Mouse (Mus musculus) limb, embryonic 10.5 days (tissue): ENCODE data around the gene Ptpro. TPM values are rescaled to one million over a fixed set of nuclear protein-coding genes. Genes with fewer than 3 reads are reported as not detected.

Experiments
- DNase-seq: peaks from one replicate; pipeline ENCODE4 v3.0.0-alpha.2; 2017; ENCODE audit warnings: low spot score
- H3K27ac ChIP-seq: fragments of 300-500 bp; sonication (generic); 2 replicates; pipeline ENCODE4 v1.5.1; 2016; ENCODE audit warnings: mild to moderate bottlenecking
- H3K27me3 ChIP-seq: fragments of 300-500 bp; sonication (generic); 2 replicates; pipeline ENCODE4 v1.6.1; 2016; ENCODE audit warnings: low read depth, mild to moderate bottlenecking; ENCODE audit not compliant: poor library complexity, severe bottlenecking
- H3K36me3 ChIP-seq: fragments of 300-500 bp; sonication (generic); 2 replicates; pipeline ENCODE4 v1.6.1; 2016; ENCODE audit warnings: mild to moderate bottlenecking, moderate library complexity
- H3K4me1 ChIP-seq: fragments of 300-500 bp; sonication (generic); 2 replicates; pipeline ENCODE4 v1.6.1; 2016
- H3K4me3 ChIP-seq: fragments of 300-500 bp; sonication (generic); 2 replicates; pipeline ENCODE4 v1.5.1; 2016; ENCODE audit warnings: mild to moderate bottlenecking, moderate library complexity
- H3K9me3 ChIP-seq: fragments of 300-500 bp; sonication (generic); replicated peaks from 2 replicates; pipeline ENCODE4 v1.6.1; 2016; ENCODE audit warnings: mild to moderate bottlenecking
- WGBS: fragments of 180-500 bp; shearing (Covaris S2); methylation state at CpG from one replicate; pipeline ENCODE4 v1.1.7; 2016; 5-methylcytosine and 5-hydroxymethylcytosine counted together
- polyA plus RNA-seq: library from polyadenylated mRNA; unstranded; fragments of >200 nt; fragmentation: Nextera tagmentation; extraction: Ambion mirVana; gene quantifications from 2 replicates; pipeline ENCODE4 v1.2.1, GENCODE M21; 2016

The Ptpro gene
- polyA plus RNA-seq, 1 experiment from 2014 or later, result 0.10 TPM

DNA sequence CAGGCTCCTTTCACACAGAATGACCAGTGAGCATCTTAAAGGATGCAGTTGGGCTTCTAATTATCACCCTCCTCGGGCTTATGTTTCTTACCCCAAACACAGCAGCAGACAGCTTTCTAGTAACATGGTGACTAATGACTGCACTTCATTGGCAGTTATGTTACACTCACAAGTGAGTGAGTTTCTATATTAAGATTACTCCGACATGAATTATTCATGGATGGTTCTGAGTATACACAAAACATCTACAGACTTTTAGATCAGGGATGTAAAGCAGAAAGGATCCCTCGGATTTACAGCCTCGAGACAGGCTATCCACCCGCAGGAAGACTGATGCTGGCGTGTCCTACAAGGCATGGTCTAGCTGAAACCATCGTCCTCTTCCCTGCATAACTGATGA lies 230.8 kb downstream of the Ptpro start:
- no peaks in the 10 kb centered on the region for H3K36me3 ChIP-seq
- 89% methylated on average over 7 of the region's 7 CpGs for WGBS
- H3K4me1 ChIP-seq, result no peaks in the 10 kb centered on the region
- no peaks in the 10 kb centered on the region for H3K9me3 ChIP-seq
- no peak overlapping the region for H3K4me3 ChIP-seq
- H3K27me3 ChIP-seq, result no peaks in the 10 kb centered on the region
- DNase-seq, result no peak
- no peak overlapping the region for H3K27ac ChIP-seq

DNA sequence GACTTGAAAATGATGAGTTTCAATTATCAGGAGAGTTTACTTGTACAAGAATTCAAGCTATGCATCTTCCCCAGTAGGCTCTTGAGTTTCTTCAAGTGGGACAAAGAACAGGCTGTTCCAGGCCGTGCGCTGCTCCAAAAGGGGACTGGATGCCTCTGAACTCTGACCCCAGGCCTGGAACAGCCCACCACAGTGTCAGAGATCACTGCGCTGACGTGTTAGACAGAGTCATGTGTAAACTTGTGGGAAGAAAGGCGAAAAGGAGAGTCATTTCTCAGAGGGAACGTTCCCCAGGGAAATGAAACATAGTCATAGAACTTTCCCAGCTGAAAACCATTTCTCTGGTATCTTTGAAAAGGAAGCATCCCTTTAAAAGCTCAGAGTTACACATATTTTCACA lies 235.3 kb downstream of the Ptpro start:
- Histone ChIP-seq H3K4me3 (no peak overlapping the region), H3K27me3 (no peaks in the 10 kb centered on the region), H3K36me3 (no peaks in the 10 kb centered on the region), H3K4me1 (no peaks in the 10 kb centered on the region), H3K9me3 (no peaks in the 10 kb centered on the region), H3K27ac (no peak overlapping the region)
- no peak for DNase-seq
- 57% methylated on average over 6 of the region's 6 CpGs for WGBS

DNA sequence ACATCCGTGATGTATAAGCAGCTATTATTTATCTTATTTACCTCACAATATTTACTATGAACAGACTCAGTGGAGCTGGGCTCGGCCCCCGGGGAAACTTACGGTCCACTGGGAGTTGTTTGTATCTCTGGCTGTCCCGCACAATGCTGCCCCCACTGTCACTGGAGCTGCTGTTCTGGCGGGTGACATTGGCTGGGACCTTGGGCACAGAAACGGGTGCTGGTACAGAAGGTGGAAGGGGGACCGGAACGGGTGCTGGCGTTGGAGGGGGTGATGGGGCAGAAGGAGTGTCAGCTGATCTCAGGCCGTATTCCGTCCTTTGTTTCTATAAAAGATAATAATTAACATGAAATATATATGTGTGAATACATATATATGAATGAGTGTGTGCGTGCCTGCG lies 238.0 kb downstream of the Ptpro start:
- no peak for DNase-seq
- 92% methylated on average over 14 of the region's 14 CpGs for WGBS
- no peaks in the 10 kb centered on the region for H3K4me1 ChIP-seq

DNA sequence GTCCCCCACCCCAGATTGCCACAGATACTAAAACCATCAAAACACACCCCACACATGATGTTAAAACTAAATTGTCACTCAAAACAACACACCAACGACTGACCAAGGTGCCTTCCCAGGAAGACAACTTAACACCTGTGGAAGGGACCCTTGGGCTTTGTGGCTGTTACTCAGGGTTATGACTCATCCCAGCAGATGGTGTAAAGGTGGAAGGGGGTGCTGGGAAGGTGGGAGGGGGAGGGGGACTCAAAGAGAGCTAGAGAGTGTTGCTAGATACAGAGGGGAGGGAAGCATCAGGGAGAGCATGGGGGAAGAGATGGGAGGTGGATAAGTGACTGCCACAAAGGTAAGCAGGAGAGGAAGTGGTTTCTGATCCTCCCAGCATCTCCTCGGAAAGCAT lies 239.5 kb downstream of the Ptpro start:
- no peak for DNase-seq
- Histone ChIP-seq H3K27me3 (no peaks in the 10 kb centered on the region), H3K4me1 (no peaks in the 10 kb centered on the region), H3K4me3 (no peak overlapping the region), H3K9me3 (no peaks in the 10 kb centered on the region), H3K36me3 (no peaks in the 10 kb centered on the region), H3K27ac (no peak overlapping the region)
- WGBS, result 61% methylated on average over 2 of the region's 2 CpGs

More for the DNA sequence above, 238.0 kb downstream of the Ptpro start:
- Histone ChIP-seq H3K27ac (no peak overlapping the region), H3K9me3 (no peaks in the 10 kb centered on the region), H3K36me3 (no peaks in the 10 kb centered on the region), H3K27me3 (no peaks in the 10 kb centered on the region), H3K4me3 (no peak overlapping the region)

DNA sequence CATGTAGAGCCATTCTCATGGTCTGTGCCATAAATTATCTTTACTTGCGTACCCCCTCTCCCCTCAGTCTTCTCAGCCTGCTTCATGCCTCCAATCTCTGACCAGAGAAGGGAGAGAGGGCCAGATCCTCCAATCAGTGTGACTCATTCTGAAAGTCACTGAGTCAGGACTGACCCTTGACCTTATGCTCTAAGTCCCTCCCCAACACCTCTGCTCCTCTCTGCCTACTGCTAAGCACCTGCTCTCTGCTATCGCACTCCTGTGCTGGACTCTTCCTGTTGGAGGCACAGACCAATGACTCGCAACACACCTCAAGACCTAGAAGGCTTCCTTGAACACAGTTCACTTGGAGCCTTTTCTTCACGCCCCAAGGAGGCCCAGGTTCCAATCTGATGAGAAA lies 240.5 kb downstream of the Ptpro start:
- H3K27ac ChIP-seq, result no peak overlapping the region
- no peaks in the 10 kb centered on the region for H3K27me3 ChIP-seq
- WGBS, result 92% methylated on average over 4 of the region's 4 CpGs
- no peak for DNase-seq
- no peak overlapping the region for H3K4me3 ChIP-seq
- no peaks in the 10 kb centered on the region for H3K4me1 ChIP-seq
- no peaks in the 10 kb centered on the region for H3K9me3 ChIP-seq
- H3K36me3 ChIP-seq, result no peaks in the 10 kb centered on the region

DNA sequence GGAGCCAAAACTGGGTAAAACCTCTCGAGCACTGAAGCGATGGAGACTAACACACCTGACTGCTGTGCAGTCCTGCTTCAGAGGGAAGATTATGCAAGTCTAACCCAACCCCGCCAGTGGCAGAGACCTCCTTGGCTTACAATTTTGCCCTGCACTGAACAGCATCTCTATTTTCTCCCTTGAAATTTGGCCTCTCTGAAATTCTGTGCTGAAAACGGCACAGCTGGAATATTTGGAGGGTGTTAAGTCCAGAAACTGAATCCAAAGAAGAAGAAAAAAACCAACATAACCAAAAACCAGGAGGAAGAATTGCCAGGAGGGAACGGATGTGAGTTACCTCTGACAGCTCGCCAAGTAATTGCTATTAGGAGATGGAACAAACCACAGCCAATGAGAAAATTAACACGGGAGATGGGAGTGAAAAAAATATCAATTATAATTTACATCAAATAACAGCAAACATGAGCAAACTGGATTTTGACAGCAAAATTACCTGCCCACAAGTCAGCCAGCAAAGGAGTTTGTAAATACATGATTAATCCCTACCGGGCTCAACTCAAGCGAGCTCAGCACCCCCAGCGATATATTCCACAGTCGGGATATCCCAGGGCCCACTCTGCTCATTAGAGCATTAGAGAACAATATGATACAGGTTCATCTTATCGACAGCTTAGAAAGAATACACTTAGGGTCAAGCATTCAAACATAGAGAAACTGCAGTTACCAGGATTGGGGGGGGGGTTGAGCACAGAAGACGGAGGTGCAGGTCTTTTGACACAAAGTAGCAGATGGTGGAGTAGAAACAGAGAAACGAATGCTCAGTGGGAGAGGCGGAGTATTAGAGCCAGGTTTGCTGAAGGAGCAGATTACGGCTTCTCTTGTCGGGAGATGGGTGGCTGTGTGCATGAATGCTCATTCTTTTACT lies 241.4 kb downstream of the Ptpro start:
- no peak overlapping the region for H3K27ac ChIP-seq
- no peak overlapping the region for H3K4me3 ChIP-seq
- H3K4me1 ChIP-seq, result no peaks in the 10 kb centered on the region
- H3K27me3 ChIP-seq, result no peaks in the 10 kb centered on the region
- H3K9me3 ChIP-seq, result no peaks in the 10 kb centered on the region
- no peaks in the 10 kb centered on the region for H3K36me3 ChIP-seq
- WGBS, result 91% methylated on average over 17 of the region's 17 CpGs
- no peak for DNase-seq

DNA sequence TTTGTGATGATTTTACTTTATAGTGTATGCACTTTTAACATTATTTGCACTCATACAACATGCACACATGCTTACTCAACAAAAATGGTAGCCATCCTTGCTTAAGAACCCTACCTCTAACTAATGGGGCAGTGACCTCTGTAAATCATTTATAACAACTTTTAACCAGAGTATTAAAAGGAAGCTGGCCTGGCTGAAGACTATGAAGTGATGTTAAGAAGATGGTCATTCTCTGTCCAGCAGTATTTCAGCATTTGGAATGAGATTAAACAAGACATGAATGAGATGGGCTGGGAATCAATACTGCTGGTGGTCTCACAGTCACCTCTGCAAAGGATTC lies 242.0 kb downstream of the Ptpro start:
- Histone ChIP-seq H3K4me3 (no peak overlapping the region), H3K27ac (no peak overlapping the region), H3K27me3 (no peaks in the 10 kb centered on the region), H3K36me3 (no peaks in the 10 kb centered on the region), H3K9me3 (no peaks in the 10 kb centered on the region), H3K4me1 (no peaks in the 10 kb centered on the region)
- no peak for DNase-seq

DNA sequence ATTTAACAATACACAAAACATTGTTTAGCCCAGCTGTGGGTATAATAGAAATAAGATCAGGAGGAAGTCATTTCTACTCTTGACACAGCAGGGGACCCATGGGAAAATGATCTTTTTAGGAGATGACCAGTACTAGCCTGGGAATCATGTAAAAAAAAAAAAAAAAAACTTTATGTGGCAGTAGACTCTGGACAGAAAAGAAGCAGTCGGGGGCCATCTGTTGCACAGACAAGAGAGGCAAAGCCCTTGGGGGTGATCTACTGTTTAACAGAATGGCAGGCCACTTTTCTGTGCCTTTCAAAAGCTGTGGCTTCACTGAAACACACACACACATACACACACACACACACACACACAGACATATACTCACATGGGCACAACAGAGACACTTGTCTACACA lies 242.7 kb downstream of the Ptpro start:
- Histone ChIP-seq H3K27me3 (no peaks in the 10 kb centered on the region), H3K4me3 (no peak overlapping the region), H3K4me1 (no peaks in the 10 kb centered on the region), H3K9me3 (no peaks in the 10 kb centered on the region), H3K27ac (no peak overlapping the region), H3K36me3 (no peaks in the 10 kb centered on the region)
- WGBS, result 92% methylated on average over 1 of the region's 1 CpGs
- no peak for DNase-seq

DNA sequence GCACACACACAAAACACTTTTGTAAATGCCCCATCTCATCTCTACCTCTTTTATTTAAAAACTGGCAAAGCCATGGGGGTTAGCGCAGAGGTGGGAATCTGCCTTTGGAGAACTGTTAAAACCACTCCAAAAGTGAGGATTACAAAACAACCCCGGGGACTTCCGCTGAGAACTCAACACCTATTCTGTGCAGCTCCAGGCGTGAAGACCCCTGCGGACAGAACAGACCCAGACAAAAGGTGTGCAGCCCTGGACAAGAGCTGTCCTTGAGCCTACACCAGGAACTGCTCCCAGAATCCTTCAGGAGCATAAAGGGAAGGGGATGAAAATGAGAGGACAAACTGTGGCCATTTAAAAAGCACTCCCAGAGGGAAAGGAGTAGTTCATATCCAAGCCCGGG lies 243.1 kb downstream of the Ptpro start:
- H3K27ac ChIP-seq, result no peak overlapping the region
- no peak overlapping the region for H3K4me3 ChIP-seq
- H3K27me3 ChIP-seq, result no peaks in the 10 kb centered on the region
- no peak for DNase-seq
- H3K4me1 ChIP-seq, result no peaks in the 10 kb centered on the region
- WGBS, result 75% methylated on average over 6 of the region's 6 CpGs
- no peaks in the 10 kb centered on the region for H3K9me3 ChIP-seq
- no peaks in the 10 kb centered on the region for H3K36me3 ChIP-seq

DNA sequence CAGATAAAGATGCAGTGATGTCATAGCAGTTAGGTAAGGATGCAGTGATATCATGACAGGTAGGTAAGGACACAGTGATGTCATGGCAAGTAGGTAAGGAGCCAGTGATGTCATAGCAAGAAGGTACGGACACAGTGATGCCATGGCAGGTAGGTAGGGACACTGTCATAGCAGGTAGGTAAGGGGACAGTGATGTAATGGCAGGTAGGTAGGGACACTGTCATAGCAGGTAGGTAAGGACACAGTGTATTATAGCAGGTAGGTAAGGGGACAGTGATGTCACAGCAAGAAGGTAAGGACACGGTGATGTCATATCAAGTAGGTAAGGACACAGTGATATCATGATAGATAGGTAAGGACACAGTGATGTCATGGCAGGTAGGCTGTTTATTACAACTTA lies 244.4 kb downstream of the Ptpro start:
- H3K27me3 ChIP-seq, result no peaks in the 10 kb centered on the region

DNA sequence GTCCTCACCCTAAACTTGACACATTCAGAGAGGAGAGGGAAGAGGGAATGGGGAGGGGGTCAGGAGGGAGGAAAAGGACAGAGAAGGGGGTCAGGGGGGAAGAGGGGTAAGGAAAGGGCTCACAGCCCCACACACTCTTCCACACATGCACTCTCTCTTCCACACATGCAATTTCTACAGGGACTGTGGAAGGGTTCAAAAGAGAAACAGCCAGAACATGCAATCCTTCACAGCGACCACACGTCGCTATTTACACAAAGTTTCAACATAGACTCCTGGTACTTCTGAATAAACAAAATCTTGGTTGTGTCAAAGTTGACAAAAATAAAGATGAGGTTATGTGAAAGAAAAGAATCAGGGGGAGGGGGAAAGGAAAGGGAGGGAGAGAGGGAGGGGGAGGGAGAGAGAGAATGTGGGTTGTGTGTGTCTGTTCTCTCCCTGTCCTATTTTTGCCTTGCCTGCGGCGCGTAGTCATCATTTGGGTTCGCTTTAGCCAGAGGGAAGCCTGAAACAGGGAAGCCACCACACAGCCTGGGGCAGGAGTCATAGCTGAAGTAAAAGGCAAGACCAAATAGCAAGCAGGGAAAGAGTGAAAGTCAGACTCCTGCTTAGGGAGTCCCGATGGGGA lies 245.2 kb downstream of the Ptpro start:
- WGBS, result 95% methylated on average over 8 of the region's 8 CpGs
- Histone ChIP-seq H3K27me3 (no peaks in the 10 kb centered on the region), H3K9me3 (no peaks in the 10 kb centered on the region), H3K27ac (no peak overlapping the region), H3K36me3 (no peaks in the 10 kb centered on the region), H3K4me3 (no peak overlapping the region), H3K4me1 (no peaks in the 10 kb centered on the region)
- no peak for DNase-seq

More for the DNA sequence above, 244.4 kb downstream of the Ptpro start:
- Histone ChIP-seq H3K36me3 (no peaks in the 10 kb centered on the region), H3K4me1 (no peaks in the 10 kb centered on the region), H3K27ac (no peak overlapping the region), H3K9me3 (no peaks in the 10 kb centered on the region), H3K4me3 (no peak overlapping the region)
- WGBS, result 88% methylated on average over 2 of the region's 2 CpGs
- DNase-seq, result no peak

DNA sequence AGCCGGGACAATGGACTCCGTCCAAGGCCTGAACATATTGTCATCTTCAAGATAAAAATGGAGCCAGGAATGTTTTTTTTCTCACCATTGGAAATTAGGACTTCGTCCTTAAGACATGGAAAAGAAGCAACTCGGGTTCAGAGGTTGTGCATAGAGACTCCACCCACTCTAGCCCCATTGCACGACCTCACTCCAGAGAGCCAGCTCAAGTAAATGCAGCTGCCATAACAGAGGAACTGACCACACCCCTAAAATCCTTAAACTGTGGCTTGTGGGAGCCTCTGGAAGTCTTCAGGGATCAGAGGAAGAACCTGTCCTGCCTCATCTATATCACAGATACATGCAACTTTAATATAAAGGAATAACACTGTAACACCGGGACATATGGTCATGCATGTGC lies 246.7 kb downstream of the Ptpro start:
- H3K36me3 ChIP-seq, result no peaks in the 10 kb centered on the region
- no peak for DNase-seq
- no peaks in the 10 kb centered on the region for H3K9me3 ChIP-seq
- no peaks in the 10 kb centered on the region for H3K4me1 ChIP-seq
- H3K27me3 ChIP-seq, result no peaks in the 10 kb centered on the region
- 82% methylated on average over 6 of the region's 6 CpGs for WGBS
- H3K4me3 ChIP-seq, result no peak overlapping the region
- H3K27ac ChIP-seq, result no peak overlapping the region

DNA sequence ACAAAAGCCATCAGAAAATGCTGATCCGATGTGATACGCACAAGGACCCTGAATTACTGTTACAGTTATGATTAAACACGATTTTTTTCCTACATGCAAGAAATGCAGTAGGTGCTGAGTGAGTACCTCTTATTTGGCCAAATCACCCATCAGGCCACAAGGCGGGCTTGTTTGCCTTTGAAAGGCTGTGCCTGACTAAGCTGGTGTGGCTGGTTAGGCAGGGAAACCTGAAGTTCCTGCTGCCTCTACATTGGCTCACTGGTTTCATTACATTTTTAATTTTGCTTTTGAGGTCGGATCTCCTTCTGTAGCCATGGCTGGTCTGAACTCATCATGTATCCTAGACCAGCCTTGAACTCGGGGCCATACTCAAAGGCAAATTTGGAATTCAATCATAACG lies 250.9 kb downstream of the Ptpro start:
- no peak for DNase-seq
- WGBS, result 89% methylated on average over 7 of the region's 7 CpGs

More for the DNA sequence above, 250.9 kb downstream of the Ptpro start:
- Histone ChIP-seq H3K9me3 (no peaks in the 10 kb centered on the region), H3K27me3 (no peaks in the 10 kb centered on the region), H3K4me1 (no peaks in the 10 kb centered on the region), H3K36me3 (no peaks in the 10 kb centered on the region), H3K27ac (no peak overlapping the region), H3K4me3 (no peak overlapping the region)
